Mouse (Mus musculus) ES-Bruce4 (cell line): ENCODE measurements around the gene Mrps11. TPM values are rescaled to one million over a fixed set of nuclear protein-coding genes. Genes with fewer than 3 reads are reported as not detected.

Experiments
- H3K27ac ChIP-seq: 2 replicates; pipeline ENCODE4 v1.5.1; 2012; ENCODE audit warnings: low read length, inconsistent platforms; ENCODE audit not compliant: insufficient read depth
- H3K27me3 ChIP-seq: 2 replicates; pipeline ENCODE4 v1.6.1; 2012; ENCODE audit warnings: mild to moderate bottlenecking, low read length, inconsistent platforms; ENCODE audit not compliant: control insufficient read depth, poor library complexity, insufficient read depth, severe bottlenecking
- H3K36me3 ChIP-seq: 2 replicates; pipeline ENCODE4 v1.6.1; 2012; ENCODE audit warnings: inconsistent platforms, mild to moderate bottlenecking, low read length, moderate library complexity; ENCODE audit not compliant: control insufficient read depth, poor library complexity, insufficient read depth, severe bottlenecking
- H3K4me1 ChIP-seq: one replicate; pipeline ENCODE4 v1.8.1; 2011; ENCODE audit warnings: low read length; ENCODE audit not compliant: control insufficient read depth, insufficient read depth
- H3K4me3 ChIP-seq: 2 replicates; pipeline ENCODE4 v1.5.1; 2011; ENCODE audit warnings: low read depth, mild to moderate bottlenecking, low read length
- H3K9ac ChIP-seq: 2 replicates; pipeline ENCODE4 v1.6.1; 2012; ENCODE audit warnings: low read depth, mild to moderate bottlenecking, inconsistent platforms; ENCODE audit not compliant: poor library complexity, severe bottlenecking
- H3K9me3 ChIP-seq: replicated peaks from 2 replicates; pipeline ENCODE4 v1.6.1; 2012; ENCODE audit warnings: mild to moderate bottlenecking, low read length, inconsistent platforms; ENCODE audit not compliant: control insufficient read depth, poor library complexity, insufficient read depth, severe bottlenecking
- CTCF ChIP-seq: IDR thresholded peaks from one replicate; pipeline ENCODE4 v1.8.1; 2011; ENCODE audit warnings: low read depth, low read length
- EP300 ChIP-seq: IDR thresholded peaks from 2 replicates; pipeline ENCODE4 v1.6.1; 2011; ENCODE audit warnings: low read depth, low read length; ENCODE audit not compliant: insufficient read depth
- POLR2A ChIP-seq: IDR thresholded peaks from one replicate; pipeline ENCODE4 v1.8.1; 2011; ENCODE audit warnings: low read length; ENCODE audit not compliant: insufficient read depth
- polyA plus RNA-seq: library from polyadenylated mRNA; stranded (reverse); fragments of >200 nt; gene quantifications from 2 replicates; pipeline ENCODE4 v1.2.4, GENCODE M21; 2011; ENCODE audit warnings: low read depth; ENCODE audit not compliant: missing spikeins, insufficient read depth, insufficient read length

Mrps11 gene
- polyA plus RNA-seq, 1 experiment = 29.4 TPM

GRCm38 (mm10) chr7:78767929-78768531 is 14.9 kb upstream of the Mrps11 start:
- Histone ChIP-seq H3K9ac (no peak overlapping the region), H3K27ac (no peak overlapping the region), H3K4me1 (no peaks in the 10 kb centered on the region), H3K4me3 (no peak overlapping the region), H3K36me3 (no peaks in the 10 kb centered on the region), H3K9me3 (no peaks in the 10 kb centered on the region), H3K27me3 (no peaks in the 10 kb centered on the region)
- TF ChIP-seq POLR2A (no peak), EP300 (no peak), CTCF (no peak)

GRCm38 (mm10) chr7:78769075-78769652 is 13.8 kb upstream of the Mrps11 start:
- H3K36me3 ChIP-seq = no peaks in the 10 kb centered on the region
- H3K27ac ChIP-seq = no peak overlapping the region
- H3K9me3 ChIP-seq = no peaks in the 10 kb centered on the region
- H3K9ac ChIP-seq = no peak overlapping the region
- no peaks in the 10 kb centered on the region for H3K4me1 ChIP-seq
- H3K27me3 ChIP-seq = no peaks in the 10 kb centered on the region
- no peak overlapping the region for H3K4me3 ChIP-seq
- TF ChIP-seq CTCF (no peak), POLR2A (no peak), EP300 (no peak)

GRCm38 (mm10) chr7:78770936-78771335 is 12.0 kb upstream of the Mrps11 start:
- Histone ChIP-seq H3K9ac (no peak overlapping the region), H3K4me1 (no peaks in the 10 kb centered on the region), H3K27me3 (no peaks in the 10 kb centered on the region), H3K9me3 (no peaks in the 10 kb centered on the region), H3K36me3 (peaks cover 8% of the 10 kb centered on the region; the same call in 1 of the 2 replicates), H3K27ac (no peak overlapping the region), H3K4me3 (no peak overlapping the region)
- TF ChIP-seq EP300 = no peak
- no peak for TF ChIP-seq CTCF
- no peak for TF ChIP-seq POLR2A

- Histone ChIP-seq H3K27me3 (no peaks in the 10 kb centered on the region), H3K9me3 (no peaks in the 10 kb centered on the region), H3K27ac (no peak overlapping the region), H3K36me3 (peaks cover 28% of the 10 kb centered on the region), H3K9ac (no peak overlapping the region), H3K4me1 (no peaks in the 10 kb centered on the region), H3K4me3 (no peak overlapping the region)
- TF ChIP-seq CTCF (no peak), POLR2A (no peak), EP300 (no peak)
Measured at GRCm38 (mm10) chr7:78778741-78779140, 4.2 kb upstream of the Mrps11 start.

- Histone ChIP-seq H3K27me3 (no peaks in the 10 kb centered on the region), H3K4me1 (no peaks in the 10 kb centered on the region), H3K36me3 (peaks cover 10% of the 10 kb centered on the region), H3K9me3 (no peaks in the 10 kb centered on the region), H3K4me3 (no peak overlapping the region), H3K9ac (no peak overlapping the region), H3K27ac (no peak overlapping the region)
- TF ChIP-seq CTCF (no peak), EP300 (no peak), POLR2A (no peak)
Measured at GRCm38 (mm10) chr7:78785906-78786305, 3.0 kb downstream of the Mrps11 start.

- TF ChIP-seq EP300 (no peak), CTCF (no peak), POLR2A (no peak)
- no peak overlapping the region for H3K4me3 ChIP-seq
- H3K27me3 ChIP-seq = no peaks in the 10 kb centered on the region
- no peak overlapping the region for H3K27ac ChIP-seq
- no peaks in the 10 kb centered on the region for H3K9me3 ChIP-seq
- H3K9ac ChIP-seq = no peak overlapping the region
- no peaks in the 10 kb centered on the region for H3K4me1 ChIP-seq
- H3K36me3 ChIP-seq = peaks cover 14% of the 10 kb centered on the region
Measured at GRCm38 (mm10) chr7:78787793-78788380, 5.0 kb downstream of the Mrps11 start.
